Mouse (Mus musculus) forelimb bud, embryonic 11.5 days (tissue): ENCODE data around the gene Slitrk1.

ENCODE experiments used
- DNase-seq: peaks from one replicate; pipeline ENCODE4 v3.0.0-alpha.2; 2012; ENCODE audit warnings: low read depth, low spot score

Slitrk1 gene

DNA sequence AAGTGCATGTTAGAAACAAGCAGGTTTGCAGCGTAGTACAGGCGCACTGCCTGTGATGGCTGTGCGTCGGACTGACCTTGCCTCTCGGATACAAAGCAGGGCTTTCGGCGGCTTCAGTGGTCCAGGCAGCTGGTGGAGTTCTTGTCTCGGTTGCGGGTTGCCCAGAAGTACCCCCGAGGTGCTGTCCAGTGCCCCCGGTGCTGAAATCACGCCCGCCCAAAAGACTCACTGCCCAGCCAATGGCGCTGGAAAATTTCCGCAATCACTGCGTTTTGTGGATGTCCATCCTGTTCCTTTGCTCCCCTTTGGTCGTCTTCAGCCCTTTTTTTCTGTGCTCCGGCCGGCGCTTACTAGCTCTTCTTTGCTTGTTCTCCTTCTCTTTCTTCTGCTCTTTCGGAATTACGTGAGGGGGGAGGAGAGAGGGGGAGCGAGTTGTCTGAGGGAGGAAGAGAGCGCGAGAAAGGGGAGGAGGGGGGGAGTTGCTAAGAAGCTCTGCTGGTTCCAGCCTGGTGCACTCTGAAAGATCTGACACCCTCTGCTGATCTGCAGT, at the start of gene Slitrk1:
Gene Slitrk1 (minus strand): TSS at position 445 of the 550 bp plus-strand sequence.
- DNase-seq = peak; percentile 78

DNA sequence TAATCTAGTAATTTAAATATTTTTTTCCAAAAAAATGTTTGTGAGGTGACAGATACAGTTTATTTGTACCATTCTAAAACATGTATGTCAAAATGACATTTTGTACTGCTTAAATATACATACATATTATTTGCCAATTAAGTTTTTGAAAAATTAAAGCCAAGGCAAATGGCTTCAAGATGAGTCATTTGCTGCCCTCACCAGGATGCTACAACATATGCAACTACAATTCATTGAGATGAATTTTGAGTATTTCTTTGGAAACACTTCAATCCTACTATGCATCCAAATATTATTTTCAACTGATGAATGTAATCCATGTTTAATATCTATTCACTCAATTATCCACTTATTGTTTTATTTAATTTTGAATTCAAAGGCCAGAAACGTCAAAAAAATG, 21.8 kb upstream of the Slitrk1 start:
- DNase-seq = no peak

- DNase-seq = no peak
These were observed 378 bp upstream of the Slitrk1 start for GRCm38 (mm10) chr14:108914336-108914735.

GRCm38 (mm10) chr14:108912876-108913490, 975 bp downstream of the Slitrk1 start:
- no peak for DNase-seq

- DNase-seq = no peak
These were observed 1.7 kb downstream of the Slitrk1 start for GRCm38 (mm10) chr14:108912021-108912875.

DNA sequence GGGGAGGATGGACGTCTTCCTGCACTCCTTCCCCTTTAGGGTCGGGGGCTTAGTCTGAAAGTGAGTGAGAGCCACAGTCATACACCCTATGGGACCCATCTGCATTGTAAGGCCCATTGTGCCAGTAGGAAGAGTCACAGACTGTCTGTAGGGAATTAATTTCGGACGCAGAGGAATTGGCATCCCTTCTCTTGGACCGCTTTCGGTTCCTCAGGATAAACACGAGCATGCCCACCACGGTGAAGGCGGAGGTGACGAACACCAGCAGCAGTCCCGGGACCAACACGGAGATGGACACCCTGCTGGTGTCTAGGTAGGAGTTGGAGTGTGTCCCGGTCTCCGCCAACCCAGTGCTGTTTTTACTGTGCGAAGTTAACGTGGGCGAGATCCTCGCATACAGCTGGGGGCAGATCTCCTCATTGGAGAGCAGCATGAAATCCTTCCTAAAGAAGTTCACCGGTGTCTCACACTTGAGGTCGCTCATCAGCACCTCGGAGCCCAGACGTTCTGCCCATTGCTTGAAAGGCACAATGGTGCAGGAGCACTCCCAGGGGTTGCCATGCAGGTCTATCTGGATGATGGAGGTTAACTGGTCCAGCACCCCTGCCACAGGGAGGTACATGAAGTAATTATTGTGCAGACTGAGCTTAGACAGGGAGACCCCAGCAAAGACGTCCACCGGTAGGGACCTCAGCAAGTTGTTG, 2.7 kb downstream of the Slitrk1 start:
- no peak for DNase-seq

DNA sequence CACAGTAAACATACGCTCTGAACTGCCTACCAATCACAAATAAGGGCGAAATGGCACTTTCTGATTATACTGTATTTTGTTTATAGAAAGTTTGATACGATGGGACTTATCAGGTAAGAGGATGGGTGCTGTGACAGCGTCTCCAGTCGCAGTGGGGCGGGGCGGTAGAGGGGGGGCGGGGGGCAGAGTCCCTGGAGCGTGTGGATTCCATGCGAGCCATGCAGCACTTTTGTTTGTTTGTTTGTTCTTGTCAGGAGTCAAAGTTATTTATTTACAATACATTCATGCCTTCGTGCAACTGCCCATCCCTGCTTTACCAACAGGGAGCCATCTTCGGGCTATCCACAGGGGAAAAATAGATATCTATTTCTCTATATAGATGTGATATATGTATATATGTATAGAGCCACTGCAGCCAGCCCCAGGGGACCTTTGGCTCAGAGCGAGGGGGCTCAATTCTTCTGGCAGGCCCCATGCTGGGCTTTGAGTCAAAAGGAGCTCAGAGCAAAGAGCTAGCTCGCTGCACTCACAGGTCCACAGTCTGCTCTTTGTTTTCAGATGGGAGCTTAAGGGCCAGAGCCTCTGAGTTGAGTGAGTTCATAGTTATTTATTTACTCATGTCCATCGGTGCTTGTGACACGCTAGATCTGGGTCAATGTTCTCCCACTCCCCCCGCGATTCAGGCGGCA, 3.4 kb downstream of the Slitrk1 start:
- DNase-seq = no peak

GRCm38 (mm10) chr14:108909336-108909953, 4.5 kb downstream of the Slitrk1 start:
- no peak for DNase-seq

DNA sequence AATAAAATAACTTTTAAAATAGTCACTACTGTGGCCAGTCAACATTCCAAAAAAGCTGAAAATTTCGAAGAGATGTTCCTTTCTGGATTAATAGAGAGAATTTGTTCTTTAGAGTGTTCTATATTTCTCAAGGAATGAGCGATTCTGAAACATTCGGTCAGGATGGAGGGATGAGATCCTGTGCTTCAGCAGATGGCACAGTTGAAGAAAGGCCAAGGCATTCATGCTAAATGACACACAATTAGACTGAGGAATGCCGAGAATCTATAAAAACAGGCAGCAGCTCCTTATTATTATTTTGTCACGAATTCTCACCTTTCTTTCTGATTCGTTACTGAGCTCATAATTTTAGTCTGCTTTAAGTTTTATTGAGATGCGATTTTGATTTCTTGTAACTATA, 15.4 kb downstream of the Slitrk1 start:
- DNase-seq = no peak

DNA sequence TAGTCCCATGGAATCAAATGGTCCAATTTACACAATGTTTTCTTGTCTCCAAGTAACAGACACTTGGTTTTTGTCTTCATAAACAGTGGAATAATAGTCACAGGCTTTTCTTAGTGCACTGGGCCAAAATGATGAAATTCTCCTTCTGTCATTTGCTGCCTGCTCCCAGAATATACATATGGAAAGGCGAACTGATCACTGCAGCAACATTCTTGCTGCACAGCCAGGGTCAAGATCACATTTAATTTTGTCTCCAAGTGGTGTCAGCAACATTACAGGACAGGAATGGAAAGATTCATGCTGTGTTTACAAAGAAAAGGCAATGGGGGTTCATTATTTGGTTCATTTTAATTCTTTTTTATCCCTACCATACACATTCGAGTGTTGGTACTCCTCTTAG, 18.5 kb downstream of the Slitrk1 start:
- DNase-seq = no peak

DNA sequence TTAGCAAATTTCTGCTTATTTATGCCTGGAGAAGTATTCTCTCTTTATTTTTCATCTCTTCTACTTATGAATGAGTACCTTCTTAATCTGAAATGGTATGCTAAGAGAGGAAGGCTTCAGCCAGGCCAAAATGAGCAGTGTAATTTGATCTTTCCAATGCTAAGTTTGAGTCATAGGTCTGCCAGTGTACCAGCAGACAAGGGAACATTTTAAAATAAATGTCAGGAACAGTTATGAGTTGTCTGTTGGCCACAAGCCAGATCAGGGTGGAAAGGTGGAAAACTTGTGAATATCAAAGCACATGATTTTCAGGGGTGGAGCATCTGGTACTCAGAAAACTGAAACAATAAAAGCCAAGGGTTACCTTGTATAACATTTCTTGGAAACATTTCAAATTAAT, 46.1 kb downstream of the Slitrk1 start:
- DNase-seq = peak; percentile 29

DNA sequence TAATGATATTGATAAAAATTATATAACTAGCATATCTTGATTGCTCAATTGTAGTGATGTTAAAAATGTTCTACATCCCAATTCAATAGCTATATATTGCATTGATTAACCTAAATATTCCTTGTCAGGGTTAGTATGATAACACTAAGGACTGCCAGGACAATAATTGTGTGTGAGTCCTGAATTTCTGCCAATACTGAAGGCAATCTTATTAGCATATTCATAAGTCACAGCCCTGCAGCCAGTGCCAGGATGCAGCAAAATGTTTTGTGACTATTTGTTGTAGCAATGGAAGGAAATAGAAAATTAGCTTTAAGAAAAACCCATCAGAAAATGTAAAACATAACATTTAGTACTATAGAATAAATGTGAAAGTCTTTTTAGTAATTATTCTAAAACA, 49.3 kb downstream of the Slitrk1 start:
- DNase-seq = no peak

GRCm38 (mm10) chr14:108859310-108859709, 54.6 kb downstream of the Slitrk1 start:
- no peak for DNase-seq
